Mouse (Mus musculus) embryonic facial prominence, embryonic 15.5 days (tissue): ENCODE measurements around the gene Calr. TPM values are rescaled to one million over a fixed set of nuclear protein-coding genes. Genes with fewer than 3 reads are reported as not detected.
A peak's percentile ranks its signal among the peaks of the same experiment; 100 is the strongest.

Experiments used
- ATAC-seq: fragments of 200-750 bp; cut with Nextera tagmentation; 2 replicates; pipeline ENCODE4 v1.8.0; 2017; ENCODE audit warnings: low read depth, moderate TSS enrichment; ENCODE audit not compliant: insufficient number of reproducible peaks, low FRiP score, low TSS enrichment
- H3K27ac ChIP-seq: fragments of 300-500 bp; sonication (generic); replicated peaks from 2 replicates; pipeline ENCODE4 v1.5.1; 2015; ENCODE audit warnings: mild to moderate bottlenecking, inconsistent platforms
- H3K27me3 ChIP-seq: fragments of 300-500 bp; sonication (generic); 2 replicates; pipeline ENCODE4 v1.6.1; 2015; ENCODE audit warnings: inconsistent platforms
- H3K36me3 ChIP-seq: fragments of 300-500 bp; sonication (generic); 2 replicates; pipeline ENCODE4 v1.6.1; 2015; ENCODE audit warnings: mild to moderate bottlenecking, inconsistent platforms
- H3K4me1 ChIP-seq: fragments of 300-500 bp; sonication (generic); 2 replicates; pipeline ENCODE4 v1.6.1; 2015; ENCODE audit warnings: inconsistent platforms
- H3K4me2 ChIP-seq: fragments of 300-500 bp; sonication (generic); replicated peaks from 2 replicates; pipeline ENCODE4 v1.6.1; 2015; ENCODE audit warnings: mild to moderate bottlenecking, inconsistent platforms
- H3K4me3 ChIP-seq: fragments of 300-500 bp; sonication (generic); replicated peaks from 2 replicates; pipeline ENCODE4 v1.5.1; 2015; ENCODE audit warnings: mild to moderate bottlenecking, inconsistent platforms
- H3K9ac ChIP-seq: fragments of 300-500 bp; sonication (generic); 2 replicates; pipeline ENCODE4 v1.6.1; 2015; ENCODE audit warnings: inconsistent platforms
- H3K9me3 ChIP-seq: fragments of 300-500 bp; sonication (generic); replicated peaks from 2 replicates; pipeline ENCODE4 v1.6.1; 2016; ENCODE audit warnings: inconsistent platforms
- WGBS: fragments of 180-500 bp; shearing (Covaris S2); methylation state at CpG from one replicate; pipeline ENCODE4 v1.1.7; 2015; 5-methylcytosine and 5-hydroxymethylcytosine counted together
- polyA plus RNA-seq: library from polyadenylated mRNA; unstranded; fragments of >200 nt; fragmentation: Nextera tagmentation; extraction: Ambion mirVana; gene quantifications from 2 replicates; pipeline ENCODE4 v1.2.1, GENCODE M21; 2015

Calr gene
- 975 and 998 TPM in 2 replicates for polyA plus RNA-seq

DNA sequence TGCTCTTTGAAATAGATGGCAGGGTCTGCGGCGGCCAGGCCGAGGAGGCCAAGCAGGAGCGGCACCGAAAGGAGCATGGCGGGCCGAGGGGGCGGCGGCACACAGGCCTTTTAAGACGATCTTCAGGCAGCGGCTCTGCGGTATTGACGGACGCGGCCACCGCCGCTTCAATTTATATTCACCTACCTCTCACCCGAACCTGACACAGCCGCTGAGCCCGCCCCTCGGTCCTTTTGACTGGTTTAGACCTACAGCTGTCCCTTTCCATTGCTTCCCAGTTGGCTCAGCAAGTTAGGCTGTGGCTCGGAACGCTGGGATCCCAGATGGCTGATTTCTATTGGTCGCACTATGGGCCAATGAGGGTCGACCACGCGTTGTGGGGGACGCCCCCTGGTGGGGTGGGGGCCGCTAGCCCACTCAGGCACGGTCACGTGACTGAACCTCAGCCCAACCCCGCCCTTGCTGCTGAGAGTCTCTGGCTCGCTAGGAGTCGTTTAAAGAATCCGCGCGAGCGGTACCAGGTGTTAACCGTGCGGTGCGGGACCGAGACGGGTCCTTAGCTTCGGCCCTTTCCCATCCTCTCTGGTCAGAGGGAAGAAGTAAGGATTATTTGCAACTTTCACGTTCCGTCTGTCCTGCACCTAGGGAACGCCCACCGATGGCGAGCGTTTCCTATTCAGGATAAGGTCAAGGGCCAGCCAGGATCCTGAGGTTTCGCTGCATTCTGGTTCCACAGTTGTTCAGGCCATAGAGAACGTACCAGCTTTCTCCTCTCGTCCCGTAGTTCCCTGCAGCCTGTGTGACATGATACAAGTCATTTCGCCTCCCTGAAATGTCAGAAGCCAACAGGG lies at the start of gene Calr:
Gene Calr (minus strand): TSS at position 213 of the 851 bp plus-strand sequence.
- Histone ChIP-seq H3K9ac (peak within 1 kb of the TSS; percentile 92), H3K4me2 (peak within 1 kb of the TSS; percentile 78), H3K27ac (peak within 1 kb of the TSS; percentile 88), H3K4me3 (peak within 1 kb of the TSS; percentile 88), H3K27me3 (no peaks in the 10 kb centered on the region), H3K36me3 (peaks cover 34% of the 10 kb centered on the region), H3K4me1 (peaks cover 38% of the 10 kb centered on the region), H3K9me3 (no peaks in the 10 kb centered on the region)
- peak; percentile 100 for ATAC-seq
- under 1% methylated on average over 55 of the region's 55 CpGs for WGBS

DNA sequence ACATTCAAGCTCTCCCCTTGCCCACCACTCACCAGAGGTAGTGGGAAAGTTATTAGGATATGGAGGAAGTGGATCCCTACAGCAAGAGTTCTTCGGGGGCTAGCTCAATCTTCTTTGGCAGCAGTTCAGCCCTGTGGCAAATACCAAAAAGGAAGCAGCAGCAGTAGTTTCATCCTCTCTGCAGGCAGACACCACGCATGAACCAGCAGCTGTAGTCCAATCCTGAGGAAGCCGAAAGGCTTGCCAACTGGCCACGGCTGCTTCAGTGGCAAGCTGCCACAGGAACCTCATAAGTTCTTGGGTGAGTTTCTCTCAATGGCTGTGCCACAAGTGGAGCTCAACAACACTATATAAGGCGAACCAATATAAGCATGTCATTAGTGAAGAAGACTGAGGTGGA lies 49.2 kb upstream of the Calr start:
- Histone ChIP-seq H3K36me3 (peaks cover 2% of the 10 kb centered on the region; the same call in 1 of the 2 replicates), H3K4me3 (no peak overlapping the region), H3K9me3 (no peaks in the 10 kb centered on the region), H3K4me2 (no peak overlapping the region), H3K4me1 (peaks cover 19% of the 10 kb centered on the region), H3K27ac (no peak overlapping the region), H3K27me3 (no peaks in the 10 kb centered on the region), H3K9ac (no peak overlapping the region)
- 88% methylated on average over 5 of the region's 5 CpGs for WGBS
- no peak for ATAC-seq

DNA sequence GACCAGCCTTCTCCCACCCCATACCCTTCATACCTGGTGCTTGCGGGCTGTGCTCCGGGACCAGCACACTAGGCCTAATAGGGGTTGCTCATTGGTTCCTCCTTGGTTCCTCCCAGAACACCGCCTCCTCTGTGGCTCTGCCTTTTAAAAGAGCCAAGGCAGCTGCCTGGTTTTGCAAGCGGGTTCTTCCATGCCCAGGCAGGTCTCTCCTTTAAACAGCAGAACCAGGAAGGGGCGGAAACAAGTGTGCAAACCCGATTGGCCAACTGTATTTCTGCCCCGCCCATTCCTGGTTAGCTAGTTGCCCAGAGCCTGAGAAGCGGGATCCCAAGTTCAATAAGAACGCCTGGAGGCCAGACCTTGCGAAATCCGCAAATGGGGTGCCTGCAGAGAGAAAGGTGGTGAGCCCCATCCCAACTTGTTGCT lies 47.0 kb upstream of the Calr start, which contains the start of gene Gcdh:
Gene Gcdh (minus strand): TSS at position 213 of the 426 bp plus-strand sequence.
- peak within 1 kb of the TSS; percentile 82 for H3K4me2 ChIP-seq
- under 1% methylated on average over 11 of the region's 11 CpGs for WGBS
- peak within 1 kb of the TSS; percentile 57 for H3K9ac ChIP-seq
- H3K27me3 ChIP-seq: no peaks in the 10 kb centered on the region
- H3K4me3 ChIP-seq: peak within 1 kb of the TSS; percentile 81
- peak; percentile 97 for ATAC-seq
- H3K36me3 ChIP-seq: peaks cover 13% of the 10 kb centered on the region
- H3K27ac ChIP-seq: no peak within 1 kb of the TSS; the same call in 1 of the 2 replicates
- peaks cover 19% of the 10 kb centered on the region for H3K4me1 ChIP-seq
- no peaks in the 10 kb centered on the region for H3K9me3 ChIP-seq

DNA sequence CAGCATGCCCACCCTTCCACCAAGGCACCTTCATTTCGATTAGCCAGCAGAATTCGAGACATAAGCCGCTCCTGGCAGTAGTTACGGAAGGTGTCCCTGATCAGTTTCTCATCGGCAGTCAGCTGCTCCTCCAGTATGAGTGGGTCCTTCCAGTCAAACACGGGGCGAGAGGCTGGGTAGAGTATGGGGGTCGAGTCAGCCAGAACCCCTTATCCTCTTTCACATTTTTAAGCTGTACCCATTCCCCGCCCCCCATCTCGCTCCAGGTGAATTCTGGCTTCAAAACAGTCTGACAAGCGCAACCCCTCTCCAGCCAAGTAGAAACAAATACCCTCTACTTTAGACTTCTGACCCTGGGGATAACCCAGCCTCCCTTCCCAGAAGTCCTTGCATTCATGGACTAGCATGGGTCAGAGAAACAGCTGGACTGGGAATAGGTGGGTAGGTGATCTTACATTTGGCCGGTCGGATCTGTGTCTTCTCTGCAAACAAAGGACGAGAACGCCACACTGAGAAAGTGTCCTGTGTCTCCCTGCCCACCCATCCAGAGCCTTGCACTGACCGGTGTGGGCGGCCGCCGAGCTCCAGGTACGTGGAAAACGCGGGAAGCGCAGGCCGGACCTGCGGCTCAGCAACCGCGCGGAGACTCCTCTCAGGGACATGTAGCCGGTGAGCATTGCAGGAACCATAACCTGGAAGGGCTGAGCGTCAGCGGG lies 46.4 kb upstream of the Calr start:
- Histone ChIP-seq H3K4me1 (peaks cover 19% of the 10 kb centered on the region), H3K27ac (no peak overlapping the region; the same call in 1 of the 2 replicates), H3K27me3 (no peaks in the 10 kb centered on the region), H3K9ac (peak overlapping the region; percentile 57), H3K36me3 (peaks cover 18% of the 10 kb centered on the region), H3K4me2 (peak overlapping the region; percentile 82), H3K9me3 (no peaks in the 10 kb centered on the region), H3K4me3 (peak overlapping the region; percentile 81)
- WGBS: 8% methylated on average over 31 of the region's 31 CpGs
- no peak; the same call in 1 of the 2 replicates for ATAC-seq

DNA sequence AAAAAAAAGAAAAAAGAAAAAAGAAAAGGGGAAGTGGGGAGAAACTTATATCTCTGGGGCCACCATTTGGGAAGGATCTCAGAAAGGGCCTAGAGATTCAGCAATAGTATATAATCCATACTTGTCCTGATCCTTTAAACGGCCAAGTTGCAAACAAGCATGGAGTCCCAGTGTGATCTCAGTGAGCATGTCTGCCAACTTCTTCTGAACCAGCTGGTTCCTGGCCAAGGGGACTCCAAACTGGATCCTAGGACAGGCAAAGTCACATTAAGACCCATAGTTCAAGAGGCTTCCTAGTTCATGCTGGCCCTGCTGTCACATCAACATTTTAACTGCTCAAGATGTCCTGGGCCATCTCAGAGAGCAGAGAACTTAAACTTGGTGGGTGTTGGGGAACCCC lies 42.4 kb upstream of the Calr start:
- no peak overlapping the region for H3K4me3 ChIP-seq
- H3K27ac ChIP-seq: no peak overlapping the region
- H3K4me2 ChIP-seq: no peak overlapping the region
- peaks cover 14% of the 10 kb centered on the region for H3K4me1 ChIP-seq
- H3K27me3 ChIP-seq: no peaks in the 10 kb centered on the region
- peaks cover 43% of the 10 kb centered on the region for H3K36me3 ChIP-seq
- no peak for ATAC-seq
- 91% methylated on average over 1 of the region's 1 CpGs for WGBS
- H3K9me3 ChIP-seq: no peaks in the 10 kb centered on the region
- no peak overlapping the region for H3K9ac ChIP-seq

DNA sequence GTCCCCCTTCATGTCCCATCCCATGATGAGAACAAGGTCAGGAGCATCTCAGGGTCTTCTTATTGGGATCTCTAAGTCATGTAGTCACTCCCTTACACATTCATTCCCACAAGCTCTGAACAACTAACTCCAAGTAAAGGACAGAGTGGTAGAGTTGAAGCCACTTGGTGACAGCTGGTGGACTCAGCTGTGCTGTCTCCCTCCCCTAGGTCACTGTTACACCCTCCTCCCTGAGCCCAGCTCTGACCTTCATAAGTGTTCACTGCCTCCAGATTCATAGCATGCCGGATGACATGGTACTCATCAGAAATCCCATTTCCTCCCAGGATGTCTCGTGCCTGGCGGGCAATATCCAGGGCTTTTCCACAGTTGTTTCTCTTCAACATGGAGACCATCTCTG lies 41.5 kb upstream of the Calr start:
- 96% methylated on average over 3 of the region's 3 CpGs for WGBS
- Histone ChIP-seq H3K4me2 (no peak overlapping the region), H3K27ac (no peak overlapping the region), H3K9ac (no peak overlapping the region), H3K4me3 (no peak overlapping the region), H3K9me3 (no peaks in the 10 kb centered on the region), H3K27me3 (no peaks in the 10 kb centered on the region), H3K36me3 (peaks cover 43% of the 10 kb centered on the region), H3K4me1 (peaks cover 9% of the 10 kb centered on the region)
- no peak for ATAC-seq

DNA sequence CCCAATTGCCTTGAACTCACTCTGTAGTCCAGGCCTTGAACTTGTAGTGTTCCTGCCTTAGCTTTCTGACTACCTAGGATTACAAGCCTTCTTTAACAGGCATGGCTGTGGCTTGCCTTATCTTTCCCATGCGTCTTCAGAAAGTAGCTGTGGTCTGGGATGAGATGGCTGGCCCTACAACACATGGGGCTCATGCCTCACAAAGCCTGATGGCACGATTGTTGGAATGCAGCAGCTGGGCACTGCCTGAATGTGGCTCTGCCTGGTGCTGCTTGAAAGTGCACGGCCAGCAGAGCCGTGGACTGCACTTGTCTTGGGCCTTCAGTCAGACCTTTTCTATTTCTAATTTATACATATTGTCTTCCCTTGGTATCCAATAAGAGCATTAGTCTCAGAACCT lies 38.0 kb upstream of the Calr start:
- WGBS: 86% methylated on average over 4 of the region's 4 CpGs
- H3K9ac ChIP-seq: no peak overlapping the region
- no peak for ATAC-seq
- H3K36me3 ChIP-seq: peaks cover 37% of the 10 kb centered on the region
- no peaks in the 10 kb centered on the region for H3K4me1 ChIP-seq
- no peak overlapping the region for H3K4me2 ChIP-seq
- H3K4me3 ChIP-seq: no peak overlapping the region
- H3K27ac ChIP-seq: no peak overlapping the region
- no peaks in the 10 kb centered on the region for H3K9me3 ChIP-seq
- H3K27me3 ChIP-seq: no peaks in the 10 kb centered on the region

DNA sequence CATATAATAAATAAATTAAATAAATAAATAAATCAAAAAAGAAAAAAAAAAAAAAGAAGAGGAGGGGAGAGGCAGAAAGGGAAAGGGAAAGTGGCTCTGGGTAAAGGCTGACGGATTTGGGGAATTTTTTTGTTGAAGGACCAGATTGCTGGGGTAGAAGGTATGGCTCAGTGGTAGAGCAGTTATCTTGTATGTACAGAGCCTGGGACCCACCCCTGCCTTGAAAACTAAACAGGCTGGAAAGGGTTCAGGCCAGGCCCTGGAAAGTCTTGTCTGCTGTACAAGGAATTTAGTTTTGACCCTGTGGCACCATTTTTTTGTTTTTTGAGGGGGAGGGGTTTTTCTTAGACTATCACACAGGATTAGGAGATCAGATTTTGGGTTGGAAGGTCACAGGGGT lies 32.2 kb upstream of the Calr start:
- Histone ChIP-seq H3K36me3 (peaks cover 3% of the 10 kb centered on the region; the same call in 1 of the 2 replicates), H3K27ac (no peak overlapping the region), H3K4me1 (no peaks in the 10 kb centered on the region), H3K27me3 (no peaks in the 10 kb centered on the region), H3K4me2 (no peak overlapping the region), H3K9ac (no peak overlapping the region), H3K9me3 (no peaks in the 10 kb centered on the region), H3K4me3 (no peak overlapping the region)
- 80% methylated on average over 1 of the region's 1 CpGs for WGBS
- no peak for ATAC-seq

DNA sequence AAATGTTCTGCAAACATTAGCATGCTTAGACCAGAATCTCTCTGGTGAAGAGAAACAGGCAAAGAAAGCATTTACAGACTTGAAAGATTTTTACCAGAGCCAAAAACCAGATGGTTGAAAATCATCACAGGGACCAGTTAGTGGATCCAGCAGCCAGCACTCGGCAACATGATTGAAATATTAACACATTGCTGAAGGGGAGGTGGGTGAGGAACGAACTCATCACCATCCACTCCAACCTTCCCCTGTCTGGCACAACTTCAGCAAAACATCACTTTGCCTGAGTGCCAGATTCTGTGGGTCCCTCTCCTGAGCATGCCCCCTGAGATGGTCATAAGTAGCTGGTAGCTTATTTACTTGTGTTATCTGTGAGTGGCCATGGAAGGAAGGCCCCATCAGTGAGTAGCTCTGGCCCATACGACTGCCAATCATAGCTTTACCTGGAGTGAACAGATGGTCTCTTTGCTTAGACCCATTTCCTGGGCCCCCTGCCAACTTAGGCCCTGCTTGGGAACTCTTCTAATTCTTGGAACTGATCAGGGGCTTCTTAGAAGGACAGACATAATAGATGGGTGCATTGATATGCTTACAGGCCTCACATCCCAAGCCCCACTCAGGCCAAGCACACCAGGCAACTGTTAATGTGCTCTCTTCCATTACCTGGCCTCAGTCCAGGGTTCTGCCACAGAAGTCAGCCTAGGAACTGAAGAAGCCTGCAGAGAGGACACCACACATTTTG lies 30.7 kb upstream of the Calr start:
- ATAC-seq: no peak
- H3K9me3 ChIP-seq: no peaks in the 10 kb centered on the region
- WGBS: 74% methylated on average over 3 of the region's 3 CpGs

DNA sequence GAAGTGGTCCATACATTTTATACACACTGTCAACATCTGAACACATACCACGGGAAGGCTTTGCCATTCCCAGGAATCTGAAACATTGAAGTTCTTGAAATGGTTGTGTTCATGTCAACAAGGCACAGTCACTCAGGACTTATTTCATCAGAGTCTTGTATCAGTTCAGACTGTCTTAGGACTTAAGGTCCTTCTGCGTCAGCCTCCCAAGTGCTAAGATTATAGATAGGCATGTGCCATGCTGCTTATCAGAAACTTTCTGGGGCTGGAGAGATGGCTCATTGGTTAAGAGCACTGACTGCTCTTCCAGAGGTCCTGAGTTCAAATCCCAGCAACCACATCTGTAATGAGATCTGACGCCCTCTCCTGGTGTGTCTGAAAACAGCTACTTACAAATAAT lies 27.6 kb upstream of the Calr start:
- 86% methylated on average over 3 of the region's 3 CpGs for WGBS
- Histone ChIP-seq H3K4me2 (no peak overlapping the region), H3K4me3 (no peak overlapping the region), H3K27me3 (no peaks in the 10 kb centered on the region), H3K9ac (no peak overlapping the region), H3K4me1 (peaks cover 17% of the 10 kb centered on the region), H3K9me3 (no peaks in the 10 kb centered on the region), H3K36me3 (peaks cover 8% of the 10 kb centered on the region; the same call in 1 of the 2 replicates), H3K27ac (no peak overlapping the region)
- no peak for ATAC-seq

More for the DNA sequence above, 30.7 kb upstream of the Calr start:
- Histone ChIP-seq H3K9ac (no peak overlapping the region), H3K27me3 (no peaks in the 10 kb centered on the region), H3K4me2 (no peak overlapping the region), H3K36me3 (no peaks in the 10 kb centered on the region), H3K4me3 (no peak overlapping the region), H3K27ac (no peak overlapping the region), H3K4me1 (peaks cover 7% of the 10 kb centered on the region)

DNA sequence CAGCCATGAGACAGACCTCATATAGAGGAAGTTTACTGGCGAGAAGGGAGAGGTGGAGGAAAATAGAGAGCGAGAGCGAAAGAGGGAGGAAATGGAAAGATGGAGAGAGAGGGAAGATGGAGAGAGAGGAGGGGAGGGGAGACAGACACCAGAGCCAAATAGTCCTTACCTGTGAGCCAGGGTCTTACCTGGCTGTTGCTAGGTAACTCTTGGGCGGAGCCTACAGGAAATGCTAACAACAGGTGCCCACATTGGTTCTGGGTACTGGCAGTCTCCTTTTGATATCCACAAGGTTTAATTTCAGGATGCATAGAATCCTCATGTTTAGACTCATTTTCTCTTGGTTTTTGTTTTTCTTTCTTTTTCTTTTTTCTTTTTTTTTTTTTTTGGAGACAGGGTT lies 26.3 kb upstream of the Calr start:
- no peak for ATAC-seq
- Histone ChIP-seq H3K4me1 (peaks cover 17% of the 10 kb centered on the region), H3K9ac (peak overlapping the region; percentile 48), H3K4me3 (peak overlapping the region; percentile 55), H3K27ac (no peak overlapping the region), H3K27me3 (no peaks in the 10 kb centered on the region), H3K4me2 (peak overlapping the region; percentile 99), H3K9me3 (no peaks in the 10 kb centered on the region), H3K36me3 (peaks cover 22% of the 10 kb centered on the region)
- whole genome bisulfite sequencing: 66% methylated on average over 4 of the region's 4 CpGs
